Mouse (Mus musculus) brain, embryonic 14.5 days (tissue): ENCODE data around the gene Tpbgl.
A peak's percentile ranks its signal among the peaks of the same experiment; 100 is the strongest.

Source experiments
- CTCF ChIP-seq: fragments of 200-500 bp; IDR thresholded peaks from 2 replicates; pipeline ENCODE4 v1.5.1; 2012; ENCODE audit warnings: inconsistent platforms, mild to moderate bottlenecking, moderate library complexity, borderline replicate concordance; ENCODE audit not compliant: insufficient read depth, insufficient read length; ENCODE audit errors: extremely low read depth
- POLR2A ChIP-seq: fragments of 200-500 bp; IDR thresholded peaks from 2 replicates; pipeline ENCODE4 v1.6.1; 2012; ENCODE audit warnings: mild to moderate bottlenecking, inconsistent platforms, borderline replicate concordance; ENCODE audit not compliant: poor library complexity, insufficient read depth, insufficient read length, severe bottlenecking; ENCODE audit errors: extremely low read depth

GRCm38 (mm10) chr7:99598722-99599121, 28.2 kb downstream of the Tpbgl start:
- TF ChIP-seq CTCF = peak; percentile 30; the same call in 1 of the 2 replicates
- TF ChIP-seq POLR2A = no peak
